Mouse (Mus musculus): ENCODE measurements around the gene Clk1. TPM values are rescaled to one million over a fixed set of nuclear protein-coding genes. Genes with fewer than 3 reads are reported as not detected.
A peak's percentile ranks its signal among the peaks of the same experiment; 100 is the strongest.

Gene Clk1
- polyA plus RNA-seq (2015; fragmentation: Nextera tagmentation; extraction: Ambion mirVana): 230 and 244 TPM in 2 replicates

DNA sequence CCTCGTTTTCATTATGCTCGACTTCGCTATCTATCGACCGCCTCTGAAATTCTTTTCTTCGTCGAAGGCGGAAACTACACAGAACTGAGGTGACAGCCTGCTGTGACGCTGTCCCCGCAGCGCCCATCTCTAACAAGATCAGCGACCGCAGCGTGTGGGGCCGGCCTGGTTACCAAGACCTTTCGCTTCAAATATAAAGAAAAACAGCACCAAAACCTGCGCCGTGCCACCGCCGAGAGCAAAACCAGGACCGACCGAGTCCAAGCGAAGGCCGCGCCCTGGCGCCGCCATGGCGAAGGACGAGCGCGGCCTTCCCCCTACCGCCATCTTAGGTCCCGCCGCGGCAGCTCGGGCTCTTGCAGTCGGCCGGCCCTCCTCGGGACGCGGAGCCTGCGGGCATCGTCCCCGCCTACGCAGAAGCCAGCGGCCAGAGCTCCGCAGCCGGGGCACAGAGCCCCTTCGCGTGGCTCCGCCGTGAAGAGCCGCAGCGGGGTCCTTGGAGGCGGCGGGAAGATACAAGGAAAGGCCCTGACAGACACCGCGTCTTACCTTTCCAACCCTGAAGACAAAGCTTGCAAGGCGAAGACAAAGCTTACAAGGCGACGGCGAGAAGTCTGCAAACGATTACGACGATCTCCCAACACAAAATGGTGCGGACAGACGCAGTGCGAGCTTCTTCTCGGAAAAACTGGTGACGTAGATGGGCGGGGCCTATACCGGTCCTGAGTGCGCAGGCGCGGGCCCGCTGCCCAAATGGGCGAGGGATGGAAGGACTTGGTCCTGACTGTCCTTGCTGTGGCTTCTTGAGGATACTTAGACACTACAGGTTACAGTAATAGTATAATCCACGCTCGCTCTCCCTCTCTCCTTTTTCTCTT, at the start of gene Clk1:
TSS of gene Clk1 (minus strand) at position 696 of the 878 bp plus-strand sequence.
- WGBS: under 1% methylated on average over 79 of the region's 79 CpGs
- Histone ChIP-seq H3K27me3 (no peaks in the 10 kb centered on the region), H3K36me3 (peaks cover 25% of the 10 kb centered on the region), H3K4me1 (peaks cover 18% of the 10 kb centered on the region), H3K9ac (peak within 1 kb of the TSS; percentile 100), H3K4me2 (replicated peaks) (peak within 1 kb of the TSS; percentile 83), H3K4me3 (peak within 1 kb of the TSS; percentile 100), H3K27ac (peak within 1 kb of the TSS; percentile 99), H3K9me3 (no peaks in the 10 kb centered on the region)
- ATAC-seq (ENCODE audit: low FRiP score, low read depth): peak; percentile 97

DNA sequence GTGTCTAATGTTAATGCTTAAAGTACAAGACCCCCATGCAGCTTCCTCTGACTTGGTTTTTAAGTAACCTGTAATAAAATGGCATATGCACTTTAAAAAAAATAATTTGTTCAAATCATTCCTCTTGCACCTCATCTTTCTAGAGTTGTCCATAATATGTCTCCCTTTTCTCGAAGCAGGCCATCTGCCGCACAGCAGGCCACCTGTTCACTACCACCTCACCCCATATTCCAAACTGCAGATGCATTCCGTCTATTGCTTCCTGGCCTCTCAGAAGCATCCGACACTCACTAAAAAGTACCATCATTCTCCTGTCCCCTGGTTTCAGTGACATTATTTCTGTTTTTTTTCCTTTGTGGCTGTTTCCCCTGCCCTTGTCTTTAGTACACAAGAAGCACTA, 41.7 kb upstream of the Clk1 start:
- H3K4me1 ChIP-seq: no peaks in the 10 kb centered on the region
- H3K27ac ChIP-seq: no peak overlapping the region
- H3K4me3 ChIP-seq: no peak overlapping the region
- no peak overlapping the region for H3K4me2 ChIP-seq (replicated peaks)
- no peaks in the 10 kb centered on the region for H3K9me3 ChIP-seq
- no peak overlapping the region for H3K9ac ChIP-seq
- ATAC-seq (ENCODE audit: low FRiP score, low read depth): no peak
- H3K36me3 ChIP-seq: peaks cover 88% of the 10 kb centered on the region
- 89% methylated on average over 4 of the region's 4 CpGs for WGBS
- H3K27me3 ChIP-seq: no peaks in the 10 kb centered on the region

GRCm38 (mm10) chr1:58465042-58465441, 41.2 kb upstream of the Clk1 start:
- no peaks in the 10 kb centered on the region for H3K27me3 ChIP-seq
- H3K4me3 ChIP-seq: no peak overlapping the region
- 88% methylated on average over 4 of the region's 4 CpGs for WGBS
- no peak for ATAC-seq (ENCODE audit: low FRiP score, low read depth)
- H3K27ac ChIP-seq: no peak overlapping the region
- no peak overlapping the region for H3K4me2 ChIP-seq (replicated peaks)
- H3K36me3 ChIP-seq: peaks cover 88% of the 10 kb centered on the region
- H3K9me3 ChIP-seq: no peaks in the 10 kb centered on the region
- H3K4me1 ChIP-seq: no peaks in the 10 kb centered on the region
- H3K9ac ChIP-seq: no peak overlapping the region

- ATAC-seq (ENCODE audit: low FRiP score, low read depth): no peak
- Histone ChIP-seq H3K27me3 (no peaks in the 10 kb centered on the region), H3K9me3 (no peaks in the 10 kb centered on the region), H3K9ac (no peak overlapping the region), H3K36me3 (peaks cover 86% of the 10 kb centered on the region), H3K4me3 (no peak overlapping the region), H3K4me1 (no peaks in the 10 kb centered on the region), H3K4me2 (replicated peaks) (no peak overlapping the region), H3K27ac (no peak overlapping the region)
- whole genome bisulfite sequencing: 85% methylated on average over 2 of the region's 2 CpGs
Observed at GRCm38 (mm10) chr1:58463935-58464334, 40.1 kb upstream of the Clk1 start.

- H3K4me2 ChIP-seq (replicated peaks): no peak overlapping the region
- no peaks in the 10 kb centered on the region for H3K4me1 ChIP-seq
- no peak overlapping the region for H3K27ac ChIP-seq
- H3K9me3 ChIP-seq: no peaks in the 10 kb centered on the region
- no peaks in the 10 kb centered on the region for H3K27me3 ChIP-seq
- no peak overlapping the region for H3K4me3 ChIP-seq
- H3K36me3 ChIP-seq: peaks cover 99% of the 10 kb centered on the region
- H3K9ac ChIP-seq: no peak overlapping the region
- 87% methylated on average over 3 of the region's 3 CpGs for WGBS
- ATAC-seq (ENCODE audit: low FRiP score, low read depth): no peak
Observed at GRCm38 (mm10) chr1:58460566-58460965, 36.7 kb upstream of the Clk1 start.

GRCm38 (mm10) chr1:58458867-58459266, 35.0 kb upstream of the Clk1 start:
- H3K4me2 ChIP-seq (replicated peaks): no peak overlapping the region
- no peak for ATAC-seq (ENCODE audit: low FRiP score, low read depth)
- H3K27ac ChIP-seq: no peak overlapping the region
- H3K9me3 ChIP-seq: no peaks in the 10 kb centered on the region
- 78% methylated on average over 2 of the region's 2 CpGs for WGBS
- no peak overlapping the region for H3K9ac ChIP-seq
- no peak overlapping the region for H3K4me3 ChIP-seq
- H3K4me1 ChIP-seq: no peaks in the 10 kb centered on the region
- peaks cover 99% of the 10 kb centered on the region for H3K36me3 ChIP-seq
- no peaks in the 10 kb centered on the region for H3K27me3 ChIP-seq

GRCm38 (mm10) chr1:58458175-58458574, 34.3 kb upstream of the Clk1 start:
- H3K4me2 ChIP-seq (replicated peaks): no peak overlapping the region
- 84% methylated on average over 5 of the region's 5 CpGs for WGBS
- H3K9me3 ChIP-seq: no peaks in the 10 kb centered on the region
- no peak overlapping the region for H3K27ac ChIP-seq
- H3K36me3 ChIP-seq: peaks cover 99% of the 10 kb centered on the region
- no peak overlapping the region for H3K4me3 ChIP-seq
- H3K9ac ChIP-seq: no peak overlapping the region
- ATAC-seq (ENCODE audit: low FRiP score, low read depth): no peak
- no peaks in the 10 kb centered on the region for H3K4me1 ChIP-seq
- H3K27me3 ChIP-seq: no peaks in the 10 kb centered on the region

DNA sequence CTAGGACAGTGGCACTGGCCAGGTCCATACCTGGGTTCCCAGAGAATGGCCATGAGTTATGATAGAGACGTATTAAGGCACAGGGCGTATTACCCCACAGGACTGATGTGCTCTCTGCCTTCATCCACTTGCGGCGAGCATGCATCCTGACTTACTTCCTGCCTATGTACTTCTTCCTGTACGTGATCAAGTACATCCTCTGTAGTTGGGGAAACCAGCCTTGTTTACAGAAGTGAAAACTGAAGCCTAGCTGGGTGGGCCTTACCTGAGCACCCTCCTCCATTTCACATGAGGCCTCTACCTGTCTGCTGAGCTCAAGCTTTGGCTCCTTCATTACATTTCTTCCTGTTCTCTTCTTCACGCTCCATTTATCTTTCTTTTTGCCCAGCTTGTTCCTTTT, 30.4 kb upstream of the Clk1 start:
- no peak overlapping the region for H3K4me2 ChIP-seq (replicated peaks)
- no peaks in the 10 kb centered on the region for H3K27me3 ChIP-seq
- no peak overlapping the region for H3K4me3 ChIP-seq
- H3K9ac ChIP-seq: no peak overlapping the region
- H3K9me3 ChIP-seq: no peaks in the 10 kb centered on the region
- 96% methylated on average over 6 of the region's 6 CpGs for WGBS
- H3K36me3 ChIP-seq: peaks cover 95% of the 10 kb centered on the region
- no peak for ATAC-seq (ENCODE audit: low FRiP score, low read depth)
- H3K4me1 ChIP-seq: no peaks in the 10 kb centered on the region
- H3K27ac ChIP-seq: no peak overlapping the region

DNA sequence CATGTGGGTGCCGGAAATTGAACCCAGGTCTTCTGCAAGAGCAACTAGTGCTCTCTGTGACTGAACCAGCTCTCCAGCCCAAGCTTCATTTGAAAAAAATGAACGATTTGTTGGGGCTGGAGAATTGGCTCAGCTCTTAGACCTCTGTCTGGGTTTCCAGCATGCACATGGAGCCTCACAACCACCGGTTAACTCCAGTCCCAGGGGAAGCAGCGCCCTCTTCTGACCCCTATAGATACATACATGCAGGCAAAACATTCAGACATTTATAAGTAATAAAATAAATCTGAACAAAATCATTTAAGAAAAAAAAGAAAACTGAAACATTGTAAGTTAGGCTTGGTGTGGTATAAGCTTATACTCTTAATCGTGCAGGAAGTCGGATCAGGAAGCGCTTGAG, 24.5 kb upstream of the Clk1 start:
- ATAC-seq (ENCODE audit: low FRiP score, low read depth): no peak
- H3K4me2 ChIP-seq (replicated peaks): no peak overlapping the region
- no peaks in the 10 kb centered on the region for H3K9me3 ChIP-seq
- no peak overlapping the region for H3K9ac ChIP-seq
- peaks cover 21% of the 10 kb centered on the region for H3K4me1 ChIP-seq
- H3K36me3 ChIP-seq: peaks cover 53% of the 10 kb centered on the region
- 88% methylated on average over 7 of the region's 7 CpGs for WGBS
- H3K27me3 ChIP-seq: no peaks in the 10 kb centered on the region
- H3K4me3 ChIP-seq: no peak overlapping the region
- no peak overlapping the region for H3K27ac ChIP-seq

GRCm38 (mm10) chr1:58447766-58448165, 23.9 kb upstream of the Clk1 start:
- Histone ChIP-seq H3K27ac (no peak overlapping the region), H3K4me3 (no peak overlapping the region), H3K9me3 (no peaks in the 10 kb centered on the region), H3K9ac (no peak overlapping the region), H3K4me1 (peaks cover 21% of the 10 kb centered on the region), H3K27me3 (no peaks in the 10 kb centered on the region), H3K36me3 (peaks cover 47% of the 10 kb centered on the region), H3K4me2 (replicated peaks) (no peak overlapping the region)
- no peak for ATAC-seq (ENCODE audit: low FRiP score, low read depth)
- 91% methylated on average over 7 of the region's 7 CpGs for WGBS

GRCm38 (mm10) chr1:58445861-58446260, 22.0 kb upstream of the Clk1 start:
- Histone ChIP-seq H3K9me3 (no peaks in the 10 kb centered on the region), H3K4me2 (replicated peaks) (peak overlapping the region; percentile 68), H3K9ac (peak overlapping the region; percentile 85), H3K4me3 (peak overlapping the region; percentile 69), H3K4me1 (peaks cover 21% of the 10 kb centered on the region), H3K27me3 (no peaks in the 10 kb centered on the region), H3K27ac (peak overlapping the region; percentile 94), H3K36me3 (peaks cover 47% of the 10 kb centered on the region)
- 11% methylated on average over 11 of the region's 11 CpGs for WGBS
- no peak for ATAC-seq (ENCODE audit: low FRiP score, low read depth)

- WGBS: under 1% methylated on average over 33 of the region's 33 CpGs
- peak; percentile 95 for ATAC-seq (ENCODE audit: low FRiP score, low read depth)
- Histone ChIP-seq H3K4me3 (peak within 1 kb of the TSS; percentile 69), H3K9me3 (no peaks in the 10 kb centered on the region), H3K4me1 (peaks cover 21% of the 10 kb centered on the region), H3K27me3 (no peaks in the 10 kb centered on the region), H3K4me2 (replicated peaks) (peak within 1 kb of the TSS; percentile 68), H3K36me3 (peaks cover 46% of the 10 kb centered on the region), H3K9ac (peak within 1 kb of the TSS; percentile 85), H3K27ac (peak within 1 kb of the TSS; percentile 94)
Observed at GRCm38 (mm10) chr1:58445143-58445722, 21.4 kb upstream of the Clk1 start, which contains the start of the genes Nif3l1 and Ppil3. Gene Nif3l1 (plus strand): TSS chr1:58445151. Gene Ppil3 (minus strand): TSS chr1:58445486.

Data from limb, embryonic 13.5 days (tissue).